Mouse (Mus musculus) spleen, adult 2 months (tissue): ENCODE data around the gene Tph1.

ENCODE experiments used
- CTCF ChIP-seq: fragments of 200-500 bp; IDR thresholded peaks from 2 replicates; pipeline ENCODE4 v1.5.1; 2011; ENCODE audit warnings: mild to moderate bottlenecking, inconsistent platforms; ENCODE audit not compliant: insufficient read depth, insufficient read length, insufficient replicate concordance; ENCODE audit errors: extremely low read depth
- POLR2A ChIP-seq: fragments of 200-500 bp; IDR thresholded peaks from 2 replicates; pipeline ENCODE4 v1.6.1; 2011; ENCODE audit warnings: low read depth, low read length, inconsistent platforms

- TF ChIP-seq CTCF (no peak), POLR2A (no peak)
Observed at GRCm38 (mm10) chr7:46715600-46715999, 43.3 kb upstream of the Tph1 start, which contains the start of gene Saa3.
